In the genomic region with DNA sequence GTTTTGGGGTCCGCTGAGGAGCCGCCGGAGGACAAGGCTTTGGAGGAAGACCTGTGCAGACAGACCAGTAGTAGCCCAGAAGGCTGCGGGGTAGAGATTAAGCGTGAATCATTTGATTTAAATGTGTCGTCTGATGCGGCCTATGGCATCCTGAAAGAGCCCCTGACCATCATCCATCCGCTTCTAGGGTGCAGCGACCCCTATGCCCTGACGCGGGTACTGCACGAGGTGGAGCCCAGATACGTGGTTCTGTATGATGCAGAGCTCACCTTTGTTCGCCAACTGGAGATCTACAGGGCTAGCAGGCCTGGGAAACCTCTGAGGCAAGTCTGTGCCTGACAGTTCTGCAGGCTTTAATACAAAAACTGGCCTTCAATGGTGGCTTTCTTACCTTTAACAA, we compare ENCODE assay signal across 8 mouse cellular contexts. TPM values are rescaled to one million over a fixed set of nuclear protein-coding genes. Genes with fewer than 3 reads are reported as not detected.
A peak's percentile ranks its signal among the peaks of the same experiment; 100 is the strongest.
DNase-seq lines count a peak whose midpoint lies in the region; ATAC-seq and TF ChIP-seq lines count a peak whose summit lies in the region.

No protein-coding gene starts in this region.

- peaks cover 71% of the 10 kb centered on the region for H3K36me3 ChIP-seq in heart, postnatal 0 days (replicated peaks; ENCODE audit: control insufficient read depth, insufficient read depth, low read length)
- peaks cover 73% of the 10 kb centered on the region for H3K36me3 ChIP-seq in heart, embryonic 10.5 days
- H3K36me3 ChIP-seq in hindbrain, embryonic 13.5 days, result peaks cover 67% of the 10 kb centered on the region

- H3K9ac ChIP-seq in heart, postnatal 0 days (replicated peaks; ENCODE audit: low read depth, low read length), result no peak overlapping the region
- H3K9ac ChIP-seq in hindbrain, embryonic 13.5 days, result no peak overlapping the region

- no peaks in the 10 kb centered on the region for H3K9me3 ChIP-seq in heart, postnatal 0 days (replicated peaks; ENCODE audit: control insufficient read depth, low read length)
- H3K9me3 ChIP-seq in heart, embryonic 10.5 days, result no peaks in the 10 kb centered on the region
- no peaks in the 10 kb centered on the region for H3K9me3 ChIP-seq in hindbrain, embryonic 13.5 days

- DNase-seq in heart, postnatal 0 days (ENCODE audit: low spot score), result no peak
- no peak for DNase-seq in heart, embryonic 10.5 days (ENCODE audit: low spot score)
- peak; percentile 26 for DNase-seq in ovary, postnatal 36 days (ENCODE audit: low spot score)
- DNase-seq in ovary, adult 18-20 months (ENCODE audit: low spot score), result no peak
- DNase-seq in cerebellum, postnatal 25 days, result peak; percentile 30 to 62
- DNase-seq in lung, postnatal 25 days (ENCODE audit: low spot score), result peak; percentile 13
- DNase-seq in thymus, postnatal 4 days, result peak; percentile 77

- no peak overlapping the region for H3K27ac ChIP-seq in heart, postnatal 0 days (ENCODE audit: low read depth)
- H3K27ac ChIP-seq in heart, embryonic 10.5 days, result no peak overlapping the region
- H3K27ac ChIP-seq in hindbrain, embryonic 13.5 days, result no peak overlapping the region

- no peaks in the 10 kb centered on the region for H3K27me3 ChIP-seq in heart, postnatal 0 days (ENCODE audit: control insufficient read depth, insufficient read depth, low read length)
- no peaks in the 10 kb centered on the region for H3K27me3 ChIP-seq in heart, embryonic 10.5 days (ENCODE audit: insufficient read depth, poor library complexity, severe bottlenecking)
- no peaks in the 10 kb centered on the region for H3K27me3 ChIP-seq in hindbrain, embryonic 13.5 days

- no peak overlapping the region for H3K4me2 ChIP-seq in heart, postnatal 0 days (ENCODE audit: low read depth, low read length)
- H3K4me2 ChIP-seq in hindbrain, embryonic 13.5 days, result no peak overlapping the region

- H3K4me1 ChIP-seq in heart, postnatal 0 days (ENCODE audit: control insufficient read depth, insufficient read depth), result no peaks in the 10 kb centered on the region
- no peaks in the 10 kb centered on the region for H3K4me1 ChIP-seq in heart, embryonic 10.5 days
- no peaks in the 10 kb centered on the region for H3K4me1 ChIP-seq in hindbrain, embryonic 13.5 days (replicated peaks)

- TF ChIP-seq CTCF in heart, postnatal 0 days (IDR thresholded peaks at IDR 0.05; ENCODE audit: low read depth), result peak; percentile 61

- ATAC-seq in heart, postnatal 0 days (ENCODE audit: insufficient read depth, low read depth), result no peak
- no peak for ATAC-seq in hindbrain, embryonic 13.5 days (ENCODE audit: low FRiP score)

- TF ChIP-seq EP300 in heart, postnatal 0 days (IDR thresholded peaks at IDR 0.05; ENCODE audit: low read depth), result no peak

- no peak overlapping the region for H3K4me3 ChIP-seq in heart, postnatal 0 days (ENCODE audit: low read depth, low read length)
- H3K4me3 ChIP-seq in heart, embryonic 10.5 days, result no peak overlapping the region
- H3K4me3 ChIP-seq in hindbrain, embryonic 13.5 days, result no peak overlapping the region

- 50% methylated on average over 14 of the region's 14 CpGs for WGBS in heart, postnatal 0 days
- WGBS in heart, embryonic 10.5 days, result 43% methylated on average over 14 of the region's 14 CpGs
- WGBS in hindbrain, embryonic 13.5 days, result 47% methylated on average over 14 of the region's 14 CpGs

RNA-seq across cellular contexts. Expression of gene Ercc4, which starts 20.9 kb away (rescaled TPM):
- 10.7 TPM in 2 replicates for total RNA-seq in heart, postnatal 0 days (2014; rRNA removed; ENCODE audit: low replicate concordance)
- 5.4 and 5.9 TPM in 2 replicates for polyA plus RNA-seq in heart, postnatal 0 days (2015; fragmentation: Nextera tagmentation; extraction: Ambion mirVana)
- polyA plus RNA-seq in heart, embryonic 10.5 days (2016; fragmentation: Nextera tagmentation; extraction: Ambion mirVana), result 8.9 and 9.6 TPM in 2 replicates
- 14.9 and 15.7 TPM in 2 replicates for polyA plus RNA-seq in hindbrain, embryonic 13.5 days (2015; fragmentation: Nextera tagmentation; extraction: Ambion mirVana)

Comparison
In these comparisons a context has a peak if more than half of its experiments do, and no peak if none do; other contexts are left out.
1. DNase-seq: peak in ovary, postnatal 36 days (single experiment), cerebellum, postnatal 25 days (2 of 2), lung, postnatal 25 days (single experiment) and thymus, postnatal 4 days (single experiment); none in heart, postnatal 0 days (single experiment), heart, embryonic 10.5 days (single experiment) and ovary, adult 18-20 months (single experiment).